Mouse (Mus musculus) layer of hippocampus, postnatal 36 days (tissue): ENCODE data around the gene Lpp. TPM values are rescaled to one million over a fixed set of nuclear protein-coding genes. Genes with fewer than 3 reads are reported as not detected.

Experiments
- DNase-seq, 2 experiments: peaks; one replicate each; pipeline ENCODE4 v3.0.0; 2022
- total RNA-seq, 2 experiments: library from RNA; stranded (reverse); gene quantifications; 2 replicates each; pipeline ENCODE4 v1.2.3; 2021

The Lpp gene
- total RNA-seq, 2 experiments from 2014 or later, result 7.2 to 11.8 TPM

DNA sequence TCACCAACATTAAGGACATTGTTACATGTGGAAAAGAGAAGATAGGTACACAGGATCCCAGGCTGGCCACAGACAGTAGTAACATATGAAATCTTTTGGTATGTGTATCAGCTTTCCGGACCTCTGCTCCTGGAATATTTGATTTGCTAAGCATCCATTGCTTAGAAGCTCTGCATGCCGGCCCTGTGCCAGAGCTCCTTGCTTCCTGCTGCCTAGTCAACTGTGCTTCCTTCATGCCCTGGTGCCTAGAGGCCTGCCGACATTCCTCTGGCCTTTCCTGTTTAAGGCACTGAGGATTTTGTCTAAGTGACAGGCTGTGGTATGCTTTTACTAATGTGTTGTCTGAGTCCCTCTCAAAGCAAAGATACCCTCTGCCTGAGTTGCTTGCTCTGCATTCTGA, 493.0 kb downstream of the Lpp start:
- no peak for DNase-seq

GRCm38 (mm10) chr16:24886943-24887342, 493.6 kb downstream of the Lpp start:
- DNase-seq, result no peak

GRCm38 (mm10) chr16:24891453-24891852, 498.1 kb downstream of the Lpp start:
- no peak for DNase-seq

DNA sequence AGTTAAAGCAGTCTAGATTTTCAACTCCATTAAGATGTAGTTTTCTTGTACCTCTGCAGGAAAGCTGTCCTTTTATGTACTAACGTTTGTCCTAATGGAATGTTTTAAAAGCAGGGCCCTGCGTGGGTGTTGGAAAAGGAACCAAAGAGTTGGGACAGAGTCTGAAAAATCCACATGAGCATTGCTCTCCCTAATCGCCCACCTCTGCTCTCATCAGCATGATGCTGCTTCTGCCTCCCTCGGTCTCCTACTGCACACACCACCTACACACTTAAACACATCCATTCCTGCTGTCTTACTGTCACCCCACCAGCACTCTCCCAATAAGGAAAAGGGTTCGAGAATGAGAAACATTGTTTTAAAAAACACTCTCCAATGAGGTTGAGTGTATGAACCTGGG, 501.9 kb downstream of the Lpp start:
- DNase-seq, result no peak

DNA sequence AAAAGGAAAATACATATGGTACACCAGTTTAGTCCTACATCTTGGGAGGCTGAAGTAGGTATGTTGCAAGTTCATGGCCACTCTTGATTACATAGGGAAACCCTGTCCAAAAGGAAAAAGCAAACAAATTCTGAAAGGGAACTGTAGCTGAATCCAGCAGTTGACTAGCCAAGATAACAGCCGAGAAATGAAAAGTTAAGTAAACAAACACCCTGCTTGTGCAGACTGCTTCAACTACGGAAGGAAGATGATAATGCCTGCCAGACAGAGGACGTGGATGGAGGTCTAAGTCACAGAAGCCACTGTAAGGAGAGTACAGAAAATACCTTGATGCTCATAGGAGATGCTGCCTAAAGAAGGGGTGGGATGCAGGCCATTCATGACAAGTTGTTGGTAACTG, 504.3 kb downstream of the Lpp start:
- no peak for DNase-seq

DNA sequence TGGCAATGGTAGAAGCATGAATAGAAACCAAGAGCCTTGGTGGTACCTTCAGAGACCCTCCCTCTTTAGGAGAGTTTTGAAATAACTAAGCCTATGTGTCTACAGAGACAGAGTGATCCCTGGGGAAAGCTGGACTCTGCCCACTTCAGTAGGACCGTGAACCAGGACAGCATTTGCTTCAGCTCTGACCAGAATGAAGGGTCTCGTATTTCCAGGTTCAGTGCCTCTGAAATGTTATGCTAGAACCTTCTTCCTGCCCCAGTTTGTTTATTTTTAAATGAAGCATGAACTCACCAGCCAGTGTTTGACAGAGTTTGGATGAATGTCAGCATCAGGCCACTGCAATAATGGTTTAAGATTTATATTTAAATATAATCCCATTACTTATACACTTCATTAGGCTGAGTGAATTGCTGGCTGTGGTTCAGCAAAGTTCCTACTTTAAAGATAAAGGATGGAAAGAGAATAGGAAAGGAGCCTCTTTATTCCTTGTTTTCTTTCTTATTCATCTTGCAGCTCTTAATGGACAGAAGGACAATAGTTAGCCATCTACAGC, 507.0 kb downstream of the Lpp start:
- DNase-seq, result no peak

GRCm38 (mm10) chr16:24901139-24901859, 508.0 kb downstream of the Lpp start:
- no peak for DNase-seq

DNA sequence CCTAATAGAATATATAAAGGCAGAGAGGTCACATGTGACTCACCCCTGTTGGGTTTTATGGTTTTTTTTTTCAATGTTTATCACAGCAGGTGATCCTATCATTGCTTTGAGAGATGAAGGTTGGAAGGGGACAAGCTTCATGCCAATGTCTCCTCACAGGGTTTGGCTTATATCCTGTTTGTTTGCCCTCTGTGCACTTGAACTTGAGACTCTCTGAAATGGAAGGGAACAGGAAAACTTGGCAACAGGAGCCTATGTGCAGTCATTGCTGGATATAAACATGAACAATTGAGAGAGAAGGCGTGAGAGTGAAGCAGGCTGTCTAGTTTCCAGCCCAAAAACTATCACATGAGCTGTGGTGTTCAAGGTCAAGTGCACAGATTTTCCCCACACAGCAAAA, 508.8 kb downstream of the Lpp start:
- no peak for DNase-seq

DNA sequence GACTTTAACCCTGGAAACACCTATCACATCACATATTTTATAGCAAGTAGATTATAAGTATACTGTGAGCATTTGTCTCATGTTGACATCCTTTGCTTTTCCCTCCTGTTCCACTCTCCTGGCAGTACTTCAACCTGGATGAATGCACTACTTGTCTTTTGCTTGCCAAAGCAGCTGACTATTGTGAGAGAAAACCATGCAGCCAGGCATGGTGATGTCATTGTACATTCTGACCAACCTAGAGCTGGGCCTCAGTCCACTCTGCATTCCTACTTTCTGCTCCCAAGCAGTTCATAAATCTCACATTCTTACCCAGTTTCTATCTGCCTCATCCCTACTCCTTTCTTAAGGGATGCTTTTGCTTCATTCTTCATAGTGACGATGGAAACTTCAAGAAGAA, 515.6 kb downstream of the Lpp start:
- no peak for DNase-seq

GRCm38 (mm10) chr16:24910321-24910720, 517.0 kb downstream of the Lpp start:
- DNase-seq, result no peak

- DNase-seq, result no peak
These were observed 517.5 kb downstream of the Lpp start for GRCm38 (mm10) chr16:24910834-24911233.

GRCm38 (mm10) chr16:24912381-24912780, 519.1 kb downstream of the Lpp start:
- no peak for DNase-seq

- DNase-seq, result no peak
These were observed 519.7 kb downstream of the Lpp start for GRCm38 (mm10) chr16:24913021-24913420.

GRCm38 (mm10) chr16:24913641-24914392, 520.5 kb downstream of the Lpp start:
- peak in 1 of 2 experiments; percentile 21 for DNase-seq

- DNase-seq, result peak in 1 of 2 experiments; percentile 53
These were observed 521.1 kb downstream of the Lpp start for GRCm38 (mm10) chr16:24914393-24914751.

DNA sequence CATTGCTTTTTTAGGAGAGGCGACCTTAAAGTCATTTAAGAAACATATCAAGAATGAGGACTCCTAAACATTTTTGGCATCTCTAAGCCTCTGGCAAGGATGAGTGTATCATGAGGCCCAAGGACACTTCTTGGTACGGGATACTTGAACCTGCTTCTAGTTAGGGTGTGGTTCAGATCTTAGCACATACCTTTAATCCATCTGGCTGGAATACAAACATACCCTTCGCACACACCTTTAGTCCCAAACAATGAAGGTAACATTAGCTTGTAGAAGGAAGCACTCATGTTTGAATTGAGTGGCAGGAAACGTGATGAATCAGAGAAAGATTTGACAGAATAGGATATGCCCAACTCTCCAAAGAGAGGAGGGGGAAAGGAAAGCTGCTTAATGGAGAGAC, 522.2 kb downstream of the Lpp start:
- DNase-seq, result no peak

DNA sequence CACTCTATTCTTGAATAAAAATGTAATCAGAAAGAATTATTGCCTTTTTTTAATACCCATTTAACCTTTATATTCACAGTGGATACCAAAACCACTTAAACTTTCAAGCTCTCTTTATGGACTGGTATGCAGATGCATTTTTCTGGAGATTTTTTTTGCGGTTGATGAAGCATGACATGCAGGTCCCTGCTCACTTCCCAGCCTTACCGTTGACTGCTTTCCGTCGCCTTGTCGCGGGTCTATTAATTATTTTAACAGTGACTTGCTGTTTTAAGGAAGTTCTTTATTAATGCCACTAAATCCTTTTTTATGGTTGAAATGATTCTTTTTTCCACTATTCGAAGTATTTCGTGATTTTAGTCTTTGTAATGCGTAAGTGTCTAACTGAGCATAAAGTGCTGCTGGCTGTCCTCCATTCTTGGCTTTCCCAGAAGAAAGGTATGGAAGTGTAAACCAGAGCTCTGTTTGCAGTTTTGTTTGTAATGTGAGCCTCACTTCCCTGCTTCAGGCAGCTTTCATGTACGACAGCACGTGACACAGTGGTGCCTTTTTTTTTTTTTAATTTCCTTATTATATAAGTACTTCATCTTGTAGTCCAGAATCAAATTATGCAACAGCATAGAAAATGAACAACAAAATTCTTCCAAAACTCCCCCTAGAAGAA, 526.2 kb downstream of the Lpp start:
- no peak for DNase-seq

GRCm38 (mm10) chr16:24930070-24930469, 536.8 kb downstream of the Lpp start:
- DNase-seq, result no peak

- no peak for DNase-seq
These were observed 537.3 kb downstream of the Lpp start for GRCm38 (mm10) chr16:24930621-24931020.

DNA sequence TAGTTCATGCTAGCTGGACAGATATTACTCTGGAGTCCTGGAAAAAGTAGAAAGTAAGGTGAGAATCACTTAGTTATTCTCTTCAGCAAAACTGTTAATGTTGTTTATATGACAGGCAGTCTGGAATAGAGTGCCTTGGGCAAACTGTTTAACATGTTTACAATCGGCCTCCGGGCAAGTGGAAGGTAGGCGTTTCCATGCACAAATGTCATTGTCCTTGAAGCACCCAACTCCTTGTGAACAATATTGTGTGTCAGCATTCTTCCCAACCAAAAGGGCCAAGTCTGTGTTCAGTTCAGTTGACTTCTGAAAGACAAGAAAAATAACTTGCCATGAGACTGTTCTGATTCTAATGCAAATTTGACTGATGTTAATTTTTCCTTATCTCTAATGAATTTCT, 539.5 kb downstream of the Lpp start:
- DNase-seq, result no peak

GRCm38 (mm10) chr16:24933691-24934090, 540.4 kb downstream of the Lpp start:
- DNase-seq, result no peak

GRCm38 (mm10) chr16:24941306-24942160, 548.2 kb downstream of the Lpp start:
- no peak for DNase-seq
